Mouse (Mus musculus) MEL (cell line): Measurements from ENCODE around the gene Prdx3. TPM values are rescaled to one million over a fixed set of nuclear protein-coding genes. Genes with fewer than 3 reads are reported as not detected.

Source experiments
- DNase-seq: peaks from one replicate; pipeline ENCODE4 v3.0.0; 2011; ENCODE audit warnings: low read depth, low spot score
- H3K27ac ChIP-seq: 2 replicates; pipeline ENCODE4 v1.5.1; 2012; ENCODE audit warnings: low read depth, mild to moderate bottlenecking, control low read depth, low read length, moderate library complexity; ENCODE audit not compliant: control insufficient read depth
- H3K27me3 ChIP-seq, 2 experiments: fragments of 150-350 bp in 1 of 2; sonication (generic) in 1 of 2; 2 replicates each; pipeline ENCODE4 v1.6.1; 2012; ENCODE audit warnings: low read length in 2 of 2, mild to moderate bottlenecking in 2 of 2, improper control_type of control experiment in 1 of 2, moderate library complexity in 1 of 2; ENCODE audit not compliant: insufficient read depth in 2 of 2, control insufficient read depth in 1 of 2
- H3K36me3 ChIP-seq, 2 experiments: 2 replicates each; pipeline ENCODE4 v1.6.1; 2012 to 2014; ENCODE audit warnings: low read length in 2 of 2, improper control_type of control experiment in 1 of 2, inconsistent platforms in 1 of 2, mild to moderate bottlenecking in 1 of 2; ENCODE audit not compliant: insufficient read depth in 2 of 2, control insufficient read depth in 1 of 2
- H3K4me1 ChIP-seq, 2 experiments: fragments of 150-350 bp in 1 of 2; sonication (generic) in 1 of 2; 2 replicates each; pipeline ENCODE4 v1.6.1; 2012; ENCODE audit warnings: low read length in 2 of 2, improper control_type of control experiment in 1 of 2, mild to moderate bottlenecking in 1 of 2; ENCODE audit not compliant: insufficient read depth in 2 of 2, control insufficient read depth in 1 of 2
- H3K4me3 ChIP-seq, 2 experiments: fragments of 150-350 bp in 1 of 2; sonication (generic) in 1 of 2; 2 replicates each; pipeline ENCODE4 v1.5.1; 2012; ENCODE audit warnings: low read depth in 2 of 2, low read length in 2 of 2, mild to moderate bottlenecking in 2 of 2, moderate library complexity in 2 of 2, control low read depth in 1 of 2, improper control_type of control experiment in 1 of 2; ENCODE audit not compliant: control insufficient read depth in 1 of 2, insufficient read depth in 1 of 2
- H3K79me2 ChIP-seq: 2 replicates; pipeline ENCODE4 v1.6.1; 2012; ENCODE audit warnings: mild to moderate bottlenecking, low read length, moderate library complexity; ENCODE audit not compliant: control insufficient read depth, poor library complexity, insufficient read depth
- H3K9ac ChIP-seq: 2 replicates; pipeline ENCODE4 v1.6.1; 2012; ENCODE audit warnings: low read depth, mild to moderate bottlenecking, control low read depth, low read length, moderate library complexity; ENCODE audit not compliant: control insufficient read depth, poor library complexity, severe bottlenecking
- H3K9me3 ChIP-seq: fragments of 150-350 bp; sonication (generic); replicated peaks from 2 replicates; pipeline ENCODE4 v1.6.1; 2012; ENCODE audit warnings: mild to moderate bottlenecking, low read length, improper control_type of control experiment, moderate library complexity; ENCODE audit not compliant: insufficient read depth
- GATA1 ChIP-seq: IDR thresholded peaks from 2 replicates; pipeline ENCODE4 v1.6.1; 2011; ENCODE audit warnings: low read depth, low read length, improper control_type of control experiment
- HCFC1 ChIP-seq: IDR thresholded peaks from 2 replicates; pipeline ENCODE4 v1.6.1; 2012; ENCODE audit warnings: low read depth, mild to moderate bottlenecking, inconsistent platforms, low read length, improper control_type of control experiment, moderate library complexity
- JUND ChIP-seq: IDR thresholded peaks from 2 replicates; pipeline ENCODE4 v1.6.1; 2011; ENCODE audit warnings: low read depth, mild to moderate bottlenecking, improper control_type of control experiment, low read length
- KAT2A ChIP-seq: conservative IDR thresholded peaks from 2 replicates; pipeline ENCODE4 v1.6.1; 2012; ENCODE audit warnings: low read depth, low read length, improper control_type of control experiment, inconsistent platforms
- MAX ChIP-seq: IDR thresholded peaks from 2 replicates; pipeline ENCODE4 v1.6.1; 2011; ENCODE audit warnings: low read length, improper control_type of control experiment
- MAZ ChIP-seq: IDR thresholded peaks from 2 replicates; pipeline ENCODE4 v1.6.1; 2012; ENCODE audit warnings: low read depth, mild to moderate bottlenecking, inconsistent platforms, low read length, improper control_type of control experiment
- MXI1 ChIP-seq: IDR thresholded peaks from 2 replicates; pipeline ENCODE4 v1.6.1; 2011; ENCODE audit warnings: mild to moderate bottlenecking, low read depth, low read length, improper control_type of control experiment
- MYC ChIP-seq: IDR thresholded peaks from 2 replicates; pipeline ENCODE4 v1.6.1; 2011; ENCODE audit warnings: low read depth, mild to moderate bottlenecking, low read length, improper control_type of control experiment, moderate library complexity
- NELFE ChIP-seq: IDR thresholded peaks from 2 replicates; pipeline ENCODE4 v1.6.1; 2011; ENCODE audit warnings: low read depth, low read length, improper control_type of control experiment
- NRF1 ChIP-seq: IDR thresholded peaks from 2 replicates; pipeline ENCODE4 v1.6.1; 2014; ENCODE audit warnings: low read depth, mild to moderate bottlenecking, inconsistent platforms, low read length, improper control_type of control experiment, moderate library complexity; ENCODE audit not compliant: poor library complexity, insufficient read depth, severe bottlenecking
- POLR2A ChIP-seq, 2 experiments: IDR thresholded peaks; 2 replicates each; pipeline ENCODE4 v1.6.1; 2011 to 2012; ENCODE audit warnings: low read length in 2 of 2, mild to moderate bottlenecking in 2 of 2, control low read depth in 1 of 2, improper control_type of control experiment in 1 of 2, low read depth in 1 of 2, moderate library complexity in 1 of 2; ENCODE audit not compliant: control insufficient read depth in 1 of 2, insufficient read depth in 1 of 2, poor library complexity in 1 of 2
- POLR2AphosphoS2 ChIP-seq: IDR thresholded peaks from 2 replicates; pipeline ENCODE4 v1.6.1; 2011; ENCODE audit warnings: low read length, improper control_type of control experiment
- POLR2AphosphoS5 ChIP-seq: IDR thresholded peaks from 2 replicates; pipeline ENCODE4 v1.6.1; 2012; ENCODE audit warnings: low read depth, borderline replicate concordance, mild to moderate bottlenecking, inconsistent platforms, low read length, moderate library complexity, mixed read lengths
- RAD21 ChIP-seq: IDR thresholded peaks from 2 replicates; pipeline ENCODE4 v1.6.1; 2011; ENCODE audit warnings: mild to moderate bottlenecking, low read depth, low read length, improper control_type of control experiment
- RCOR1 ChIP-seq: IDR thresholded peaks from 2 replicates; pipeline ENCODE4 v1.6.1; 2012; ENCODE audit warnings: low read depth, mild to moderate bottlenecking, inconsistent platforms, low read length, improper control_type of control experiment
- SIN3A ChIP-seq: IDR thresholded peaks from 2 replicates; pipeline ENCODE4 v1.6.1; 2012; ENCODE audit warnings: low read length, improper control_type of control experiment, inconsistent platforms
- TAL1 ChIP-seq: IDR thresholded peaks from 2 replicates; pipeline ENCODE4 v1.6.1; 2012; ENCODE audit warnings: mild to moderate bottlenecking, inconsistent platforms, low read length, moderate library complexity, mixed read lengths
- TBP ChIP-seq: IDR thresholded peaks from 2 replicates; pipeline ENCODE4 v1.8.0; 2011; ENCODE audit warnings: low read depth, low read length, improper control_type of control experiment
- TCF12 ChIP-seq: IDR thresholded peaks from 2 replicates; pipeline ENCODE4 v1.6.1; 2014; ENCODE audit warnings: low read depth, mild to moderate bottlenecking, inconsistent platforms, low read length, improper control_type of control experiment, moderate library complexity
- UBTF ChIP-seq: IDR thresholded peaks from 2 replicates; pipeline ENCODE4 v1.6.1; 2012; ENCODE audit warnings: low read depth, mild to moderate bottlenecking, inconsistent platforms, low read length, improper control_type of control experiment, moderate library complexity, borderline replicate concordance; ENCODE audit not compliant: insufficient read depth
- USF1 ChIP-seq: IDR thresholded peaks from 2 replicates; pipeline ENCODE4 v1.6.1; 2014; ENCODE audit warnings: low read depth, mild to moderate bottlenecking, inconsistent platforms, low read length, improper control_type of control experiment, moderate library complexity
- USF2 ChIP-seq, 2 experiments: IDR thresholded peaks; 2 replicates each; pipeline ENCODE4 v1.6.1; 2011 to 2012; ENCODE audit warnings: improper control_type of control experiment in 2 of 2, low read length in 2 of 2, borderline replicate concordance in 1 of 2, inconsistent platforms in 1 of 2, low read depth in 1 of 2, mild to moderate bottlenecking in 1 of 2; ENCODE audit not compliant: insufficient read depth in 1 of 2
- ZKSCAN1 ChIP-seq: IDR thresholded peaks from 2 replicates; pipeline ENCODE4 v1.6.1; 2012; ENCODE audit warnings: low read depth, mild to moderate bottlenecking, inconsistent platforms, low read length, improper control_type of control experiment, moderate library complexity
- ZMIZ1 ChIP-seq: IDR thresholded peaks from 2 replicates; pipeline ENCODE4 v1.6.1; 2012; ENCODE audit warnings: low read depth, mild to moderate bottlenecking, inconsistent platforms, low read length, improper control_type of control experiment, moderate library complexity
- ZNF384 ChIP-seq: IDR thresholded peaks from 2 replicates; pipeline ENCODE4 v1.6.1; 2012; ENCODE audit warnings: low read depth, mild to moderate bottlenecking, inconsistent platforms, low read length, improper control_type of control experiment
- polyA plus RNA-seq, 2 experiments: library from polyadenylated mRNA; stranded (reverse) in 1 of 2; unstranded in 1 of 2; fragments of >175 nt in 1 of 2; fragments of >200 nt in 1 of 2; gene quantifications; 2 replicates each; pipeline versions ENCODE4 v1.2.1 to v1.2.4; 2012; ENCODE audit warnings: low replicate concordance in 2 of 2, low read depth in 1 of 2; ENCODE audit not compliant: insufficient read length in 2 of 2, insufficient read depth in 1 of 2, missing spikeins in 1 of 2
- total RNA-seq: library from RNA; depleted of rRNA; stranded (reverse); fragments of 300-350 nt; gene quantifications from 2 replicates; pipeline ENCODE4 v1.2.3, GENCODE M21; 2012; rRNA removed

Prdx3 gene
- total RNA-seq = 267 and 271 TPM in 2 replicates
- 100 to 1,000 TPM in 1 of 2 experiments, not detected in 1; 332 TPM for polyA plus RNA-seq

DNA sequence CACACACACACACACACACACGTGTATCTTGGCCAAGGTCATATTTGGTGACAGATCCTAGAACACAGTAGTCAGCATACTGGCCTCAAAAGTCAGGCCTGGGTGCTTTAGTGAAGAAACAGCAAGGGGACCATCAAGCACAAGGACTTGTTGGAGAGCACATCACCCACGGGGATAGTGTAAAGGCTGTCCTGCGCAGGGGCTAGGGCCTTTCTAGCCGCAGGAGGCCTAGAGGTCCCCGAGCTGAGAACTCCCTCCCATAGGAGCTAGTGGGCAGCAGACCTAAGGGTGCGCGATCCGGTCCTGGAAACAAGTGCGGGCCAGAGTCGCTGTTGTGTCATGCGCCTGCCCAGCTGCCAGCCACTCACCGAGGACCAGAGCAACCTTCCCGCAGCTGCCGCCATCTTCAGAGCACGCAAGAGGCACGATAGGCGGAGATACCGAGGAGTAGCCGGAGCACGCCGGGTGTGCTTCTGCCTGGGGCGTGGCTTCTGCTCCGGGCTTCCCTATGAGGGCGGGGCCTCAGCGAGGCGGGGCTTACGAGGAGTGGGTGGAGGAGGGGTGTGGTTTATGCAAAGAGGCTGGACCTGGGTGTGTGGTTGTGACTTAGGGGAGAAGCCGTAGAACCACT lies at the start of gene Prdx3:
TSS of gene Prdx3 (minus strand) at position 493 of the 631 bp plus-strand sequence.
- 0 out of 2 replicates have a peak, but pooled peaks have one; percentile 95 for TF ChIP-seq POLR2AphosphoS5
- no peak for TF ChIP-seq ZKSCAN1
- TF ChIP-seq RCOR1 = no peak
- peak; percentile 76; the same call in 1 of the 2 replicates for TF ChIP-seq UBTF
- no peak for TF ChIP-seq KAT2A
- TF ChIP-seq TCF12 = peak; percentile 75
- TF ChIP-seq RAD21 = no peak
- TF ChIP-seq USF2 (IDR thresholded peaks at IDR 0.05; ENCODE audit: borderline replicate concordance in 1 of 2, insufficient read depth in 1 of 2, low read depth in 1 of 2, low read length in 2 of 2) = no peak
- peak; percentile 68 for TF ChIP-seq MAX
- peak; percentile 94 for TF ChIP-seq POLR2AphosphoS2
- peak; percentile 94 for TF ChIP-seq NELFE
- TF ChIP-seq ZNF384 = no peak
- peak; percentile 91 for TF ChIP-seq TBP
- TF ChIP-seq TAL1 = no peak
- TF ChIP-seq HCFC1 = peak; percentile 63; the same call in 1 of the 2 replicates
- peak; percentile 81 for TF ChIP-seq MXI1
- peak; percentile 90; the same call in 1 of the 2 replicates for TF ChIP-seq ZMIZ1
- TF ChIP-seq SIN3A = no peak; the same call in 1 of the 2 replicates
- TF ChIP-seq POLR2A (IDR thresholded peaks at IDR 0.05; ENCODE audit: control insufficient read depth in 1 of 2, insufficient read depth in 1 of 2, low read depth in 1 of 2, low read length in 2 of 2, poor library complexity in 1 of 2) = peak; percentile 94 to 97
- no peak for TF ChIP-seq MAZ
- peak; percentile 65 for TF ChIP-seq NRF1
- TF ChIP-seq MYC = peak; percentile 61
- no peak for TF ChIP-seq USF1
- no peak for TF ChIP-seq JUND
- no peak for TF ChIP-seq GATA1
- TF ChIP-seq, all 39 proteins: peak for 13
- Histone ChIP-seq H3K79me2 (peaks cover 18% of the 10 kb centered on the region), H3K27me3 (no peaks in the 10 kb centered on the region), H3K27ac (peak within 1 kb of the TSS; percentile 96), H3K9ac (peak within 1 kb of the TSS; percentile 72), H3K4me3 (peak within 1 kb of the TSS; percentile 59 to 97), H3K36me3 (peaks cover 20 to 36% of the 10 kb centered on the region in 2 experiments), H3K9me3 (no peaks in the 10 kb centered on the region), H3K4me1 (peaks cover 22 to 26% of the 10 kb centered on the region in 2 experiments)
- peak; percentile 99 for DNase-seq
